ENCODE assay signal across 28 mouse cellular contexts in the genomic region with DNA sequence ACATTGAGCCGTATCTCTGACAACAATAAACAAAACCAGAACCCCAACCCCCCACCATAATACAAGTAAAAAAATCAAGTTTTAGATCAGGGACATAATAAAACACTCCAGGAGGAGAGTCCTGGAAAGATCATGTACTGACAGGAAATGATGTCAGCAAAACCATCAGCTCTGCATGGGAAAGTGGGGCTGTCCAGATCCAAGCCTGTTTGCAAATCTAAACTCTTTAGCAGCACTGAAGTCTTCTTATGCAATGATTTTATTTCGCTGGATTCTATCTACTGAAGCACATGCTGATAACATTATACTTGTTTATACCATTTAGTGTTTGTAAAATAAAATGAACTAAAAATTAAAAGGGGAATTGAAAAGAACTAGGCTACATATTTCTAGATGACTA.
"Had no signal": no experiment of that assay in that cellular context is flagged by ENCODE, and none has a peak within 500 bp of the region (broad histone marks: within the 10 kb centered on the region; RNA-seq: fewer than 3 reads in every experiment).

No protein-coding gene starts in this region.

- H3K4me3 ChIP-seq: left cerebral cortex, adult 2 months; limb, embryonic 10.5 days; limb, embryonic 12.5 days; limb, embryonic 13.5 days; limb, embryonic 15.5 days; liver, embryonic 12.5 days; liver, embryonic 13.5 days; liver, embryonic 15.5 days; lung, embryonic 15.5 days; megakaryocyte, embryonic 14.5 days; midbrain, embryonic 10.5 days; midbrain, embryonic 12.5 days; midbrain, embryonic 15.5 days; myocyte; neural tube, embryonic 12.5 days; neural tube, embryonic 13.5 days had no signal

- H3K4me1 ChIP-seq: limb, embryonic 10.5 days; limb, embryonic 13.5 days; limb, embryonic 15.5 days; liver, embryonic 12.5 days; liver, embryonic 15.5 days; lung, embryonic 15.5 days; midbrain, embryonic 10.5 days; midbrain, embryonic 12.5 days; midbrain, embryonic 15.5 days; neural tube, embryonic 12.5 days; neural tube, embryonic 13.5 days had no signal

- H3K4me2 ChIP-seq: limb, embryonic 12.5 days; limb, embryonic 13.5 days; limb, embryonic 15.5 days; liver, embryonic 11.5 days; liver, embryonic 12.5 days; liver, embryonic 13.5 days; liver, embryonic 15.5 days; lung, embryonic 15.5 days; midbrain, embryonic 12.5 days; midbrain, embryonic 15.5 days; neural tube, embryonic 12.5 days; neural tube, embryonic 13.5 days had no signal

- H3K9ac ChIP-seq: limb, embryonic 12.5 days; limb, embryonic 13.5 days; limb, embryonic 15.5 days; liver, embryonic 12.5 days; liver, embryonic 13.5 days; liver, embryonic 14.5 days; liver, embryonic 15.5 days; liver, postnatal 0 days; lung, embryonic 15.5 days; midbrain, embryonic 12.5 days; midbrain, embryonic 15.5 days; neural tube, embryonic 12.5 days; neural tube, embryonic 13.5 days had no signal

- H3K9me3 ChIP-seq: limb, embryonic 10.5 days; limb, embryonic 12.5 days; limb, embryonic 13.5 days; limb, embryonic 15.5 days; liver, embryonic 12.5 days; liver, embryonic 13.5 days; liver, embryonic 15.5 days; lung, embryonic 15.5 days; megakaryocyte, embryonic 14.5 days; midbrain, embryonic 10.5 days; midbrain, embryonic 12.5 days; midbrain, embryonic 15.5 days; neural tube, embryonic 12.5 days; neural tube, embryonic 13.5 days had no signal

- H3K27me3 ChIP-seq: limb, embryonic 12.5 days; limb, embryonic 13.5 days; limb, embryonic 15.5 days; liver, embryonic 12.5 days; liver, embryonic 13.5 days; liver, embryonic 15.5 days; lung, embryonic 15.5 days; megakaryocyte, embryonic 14.5 days; midbrain, embryonic 12.5 days; midbrain, embryonic 15.5 days; neural tube, embryonic 12.5 days; neural tube, embryonic 13.5 days had no signal

- H3K27ac ChIP-seq: left cerebral cortex, adult 2 months; limb, embryonic 10.5 days; limb, embryonic 12.5 days; limb, embryonic 13.5 days; limb, embryonic 15.5 days; liver, embryonic 12.5 days; liver, embryonic 13.5 days; liver, embryonic 14.5 days; liver, embryonic 15.5 days; lung, embryonic 15.5 days; macrophage; midbrain, embryonic 10.5 days; midbrain, embryonic 12.5 days; midbrain, embryonic 15.5 days; neural tube, embryonic 12.5 days; neural tube, embryonic 13.5 days had no signal

- ATAC-seq: liver, embryonic 12.5 days; liver, postnatal 0 days; midbrain, embryonic 15.5 days; midbrain, embryonic 16.5 days had no signal

- DNase-seq: layer of hippocampus, postnatal 36 days; left cerebral cortex, postnatal 4 days; liver; liver, embryonic 13.5 days; liver, postnatal 0 days; lung, adult 18-20 months; lung, postnatal 14 days; lung, postnatal 36 days; midbrain, embryonic 14.5 days had no signal
